8 mouse cellular contexts compared by ENCODE assay signal in the genomic region with DNA sequence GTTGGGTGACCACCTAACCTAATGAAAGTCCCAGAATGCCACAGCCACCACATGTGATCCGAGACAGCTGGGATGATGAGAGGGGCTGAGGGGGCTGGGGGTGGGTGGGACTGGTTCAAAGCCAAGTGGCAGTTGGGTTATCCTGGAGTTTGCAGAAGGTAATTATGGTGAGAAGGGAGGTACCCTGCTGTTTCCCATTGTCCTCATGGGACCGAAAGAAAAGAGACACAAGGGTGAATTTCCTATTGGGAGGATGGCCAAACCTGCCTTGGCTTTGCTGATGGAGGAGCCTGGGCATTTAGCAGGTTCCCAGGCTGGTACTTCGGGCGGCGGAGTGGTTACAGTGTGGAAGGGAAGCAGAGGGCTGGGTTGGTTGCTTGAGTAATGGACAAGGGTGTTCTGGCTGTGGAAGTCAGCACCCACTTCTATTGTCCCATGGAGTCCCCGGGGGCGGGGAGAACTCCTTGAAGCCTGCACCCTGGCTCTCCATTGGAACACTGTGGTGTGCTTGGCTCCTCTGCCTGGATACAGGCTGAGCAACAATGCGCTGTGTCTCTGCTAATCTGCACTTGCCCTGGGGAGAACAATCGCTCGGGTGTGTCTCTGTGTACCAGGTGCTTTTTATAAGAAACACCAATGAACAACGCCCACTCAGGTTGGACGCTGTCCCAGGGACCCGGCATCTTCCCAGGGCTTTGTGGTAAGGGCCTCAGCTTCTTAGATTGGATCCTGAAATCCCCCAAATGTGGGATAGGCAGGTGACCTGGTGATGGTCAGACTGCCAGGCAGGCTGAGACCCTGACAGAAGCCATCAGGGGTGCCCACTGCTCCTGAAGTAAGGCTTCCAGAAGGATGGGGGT.
DNase-seq lines count a peak whose midpoint lies in the region; ATAC-seq and TF ChIP-seq lines count a peak whose summit lies in the region.
"Had no signal": no experiment of that assay in that cellular context is flagged by ENCODE, and none has a peak within 500 bp of the region (broad histone marks: within the 10 kb centered on the region; RNA-seq: fewer than 3 reads in every experiment).

No protein-coding gene starts in this region.

- H3K4me2 ChIP-seq in neural tube, embryonic 12.5 days (replicated peaks) = peak overlapping the region; percentile 89; the same call in 1 of the 2 replicates
- no peak overlapping the region; the same call in 1 of the 2 replicates for H3K4me2 ChIP-seq in stomach, postnatal 0 days (replicated peaks; ENCODE audit: low read depth)

- no peak overlapping the region for H3K27ac ChIP-seq in neural tube, embryonic 12.5 days
- H3K27ac ChIP-seq in embryonic fibroblast, embryonic 13.5 days (ENCODE audit: insufficient read depth, low read length) = peak overlapping the region; percentile 74
- peak overlapping the region; percentile 87 for H3K27ac ChIP-seq in stomach, postnatal 0 days (replicated peaks)
- H3K27ac ChIP-seq: liver, embryonic 15.5 days had no signal

- H3K36me3 ChIP-seq in neural tube, embryonic 12.5 days = no peaks in the 10 kb centered on the region
- H3K36me3 ChIP-seq in stomach, postnatal 0 days (ENCODE audit: control insufficient read depth, insufficient read depth, low read length) = no peaks in the 10 kb centered on the region
- H3K36me3 ChIP-seq: liver, embryonic 15.5 days had no signal

- TF ChIP-seq CTCF in embryonic fibroblast, embryonic 13.5 days (IDR thresholded peaks at IDR 0.05; ENCODE audit: borderline replicate concordance, insufficient read depth, low read length) = no peak
- TF ChIP-seq CTCF in stomach, postnatal 0 days (IDR thresholded peaks at IDR 0.05; ENCODE audit: low read depth) = no peak

- no peaks in the 10 kb centered on the region for H3K9me3 ChIP-seq in neural tube, embryonic 12.5 days
- H3K9me3 ChIP-seq in stomach, postnatal 0 days (ENCODE audit: control insufficient read depth, low read length) = no peaks in the 10 kb centered on the region
- H3K9me3 ChIP-seq: liver, embryonic 15.5 days had no signal

- no peak overlapping the region for H3K4me3 ChIP-seq in neural tube, embryonic 12.5 days
- H3K4me3 ChIP-seq in embryonic fibroblast, embryonic 13.5 days (ENCODE audit: insufficient read depth, low read length) = no peak overlapping the region
- H3K4me3 ChIP-seq in stomach, postnatal 0 days (ENCODE audit: low read depth, low read length) = no peak overlapping the region

- no peak overlapping the region for H3K9ac ChIP-seq in neural tube, embryonic 12.5 days
- no peak overlapping the region for H3K9ac ChIP-seq in stomach, postnatal 0 days (ENCODE audit: low read length)
- H3K9ac ChIP-seq: liver, embryonic 15.5 days had no signal

- TF ChIP-seq EP300 in stomach, postnatal 0 days (optimal IDR thresholded peaks at IDR 0.05) = no peak

- intact Hi-C loops in left cerebral cortex, postnatal 36 days (cut with DNase I) = no loop called here

- WGBS in neural tube, embryonic 12.5 days = 62% methylated on average over 13 of the region's 13 CpGs
- WGBS in stomach, postnatal 0 days = 47% methylated on average over 13 of the region's 13 CpGs

- no peak for ATAC-seq in neural tube, embryonic 12.5 days (ENCODE audit: low FRiP score, low read depth)
- ATAC-seq in stomach, postnatal 0 days (ENCODE audit: low FRiP score, low TSS enrichment) = peak; percentile 9; the same call in 1 of the 2 replicates

- H3K27me3 ChIP-seq in neural tube, embryonic 12.5 days (replicated peaks) = no peaks in the 10 kb centered on the region
- H3K27me3 ChIP-seq in stomach, postnatal 0 days (ENCODE audit: control insufficient read depth, insufficient read depth, low read length) = no peaks in the 10 kb centered on the region

- H3K4me1 ChIP-seq in neural tube, embryonic 12.5 days = peaks cover 61% of the 10 kb centered on the region
- H3K4me1 ChIP-seq in embryonic fibroblast, embryonic 13.5 days (ENCODE audit: control insufficient read depth, insufficient read depth, low read length) = peaks cover 30% of the 10 kb centered on the region; the same call in 1 of the 2 replicates
- H3K4me1 ChIP-seq in stomach, postnatal 0 days (replicated peaks; ENCODE audit: control insufficient read depth, insufficient read depth) = peaks cover 16% of the 10 kb centered on the region

- no peak for DNase-seq in neural tube, embryonic 10.5 days (ENCODE audit: extremely low spot score, low spot score)
- DNase-seq in left cerebral cortex, postnatal 36 days (ENCODE audit: low spot score in 2 of 2) = peak; percentile 62 to 70
- DNase-seq in stomach, postnatal 0 days (ENCODE audit: low spot score) = peak; percentile 63
- no peak for DNase-seq in thymus, postnatal 10 days (ENCODE audit: low spot score in 2 of 2)
- DNase-seq in spleen, postnatal 4 days (ENCODE audit: low spot score in 2 of 2) = no peak

- 0 out of 2 replicates have a peak, but pooled peaks have one; percentile 11 for TF ChIP-seq POLR2A in embryonic fibroblast, embryonic 13.5 days (IDR thresholded peaks at IDR 0.05; ENCODE audit: low read depth, low read length)

Comparison
In these comparisons a context has a peak if more than half of its experiments do, and no peak if none do; other contexts are left out.
1. DNase-seq: peak in left cerebral cortex, postnatal 36 days (2 of 2) and stomach, postnatal 0 days (single experiment); none in neural tube, embryonic 10.5 days (single experiment), thymus, postnatal 10 days (0 of 2) and spleen, postnatal 4 days (0 of 2).